Mouse (Mus musculus) MEL (cell line): ENCODE results near the gene Dohh. TPM values are rescaled to one million over a fixed set of nuclear protein-coding genes. Genes with fewer than 3 reads are reported as not detected.

Experiments
- DNase-seq: peaks from one replicate; pipeline ENCODE4 v3.0.0; 2011; ENCODE audit warnings: low read depth, low spot score
- H3K27ac ChIP-seq: 2 replicates; pipeline ENCODE4 v1.5.1; 2012; ENCODE audit warnings: low read depth, mild to moderate bottlenecking, control low read depth, low read length, moderate library complexity; ENCODE audit not compliant: control insufficient read depth
- H3K27me3 ChIP-seq, 2 experiments: fragments of 150-350 bp in 1 of 2; sonication (generic) in 1 of 2; 2 replicates each; pipeline ENCODE4 v1.6.1; 2012; ENCODE audit warnings: low read length in 2 of 2, mild to moderate bottlenecking in 2 of 2, improper control_type of control experiment in 1 of 2, moderate library complexity in 1 of 2; ENCODE audit not compliant: insufficient read depth in 2 of 2, control insufficient read depth in 1 of 2
- H3K36me3 ChIP-seq, 2 experiments: 2 replicates each; pipeline ENCODE4 v1.6.1; 2012 to 2014; ENCODE audit warnings: low read length in 2 of 2, improper control_type of control experiment in 1 of 2, inconsistent platforms in 1 of 2, mild to moderate bottlenecking in 1 of 2; ENCODE audit not compliant: insufficient read depth in 2 of 2, control insufficient read depth in 1 of 2
- H3K4me1 ChIP-seq, 2 experiments: fragments of 150-350 bp in 1 of 2; sonication (generic) in 1 of 2; 2 replicates each; pipeline ENCODE4 v1.6.1; 2012; ENCODE audit warnings: low read length in 2 of 2, improper control_type of control experiment in 1 of 2, mild to moderate bottlenecking in 1 of 2; ENCODE audit not compliant: insufficient read depth in 2 of 2, control insufficient read depth in 1 of 2
- H3K4me3 ChIP-seq, 2 experiments: fragments of 150-350 bp in 1 of 2; sonication (generic) in 1 of 2; 2 replicates each; pipeline ENCODE4 v1.5.1; 2012; ENCODE audit warnings: low read depth in 2 of 2, low read length in 2 of 2, mild to moderate bottlenecking in 2 of 2, moderate library complexity in 2 of 2, control low read depth in 1 of 2, improper control_type of control experiment in 1 of 2; ENCODE audit not compliant: control insufficient read depth in 1 of 2, insufficient read depth in 1 of 2
- H3K79me2 ChIP-seq: 2 replicates; pipeline ENCODE4 v1.6.1; 2012; ENCODE audit warnings: mild to moderate bottlenecking, low read length, moderate library complexity; ENCODE audit not compliant: control insufficient read depth, poor library complexity, insufficient read depth
- H3K9ac ChIP-seq: 2 replicates; pipeline ENCODE4 v1.6.1; 2012; ENCODE audit warnings: low read depth, mild to moderate bottlenecking, control low read depth, low read length, moderate library complexity; ENCODE audit not compliant: control insufficient read depth, poor library complexity, severe bottlenecking
- H3K9me3 ChIP-seq: fragments of 150-350 bp; sonication (generic); replicated peaks from 2 replicates; pipeline ENCODE4 v1.6.1; 2012; ENCODE audit warnings: mild to moderate bottlenecking, low read length, improper control_type of control experiment, moderate library complexity; ENCODE audit not compliant: insufficient read depth
- BHLHE40 ChIP-seq: IDR thresholded peaks from 2 replicates; pipeline ENCODE4 v1.6.1; 2012; ENCODE audit warnings: low read depth, mild to moderate bottlenecking, inconsistent platforms, low read length, improper control_type of control experiment, borderline replicate concordance
- CHD1 ChIP-seq: IDR thresholded peaks from 2 replicates; pipeline ENCODE4 v1.6.1; 2012; ENCODE audit warnings: low read depth, mild to moderate bottlenecking, inconsistent platforms, low read length, improper control_type of control experiment
- CHD2 ChIP-seq: IDR thresholded peaks from 2 replicates; pipeline ENCODE4 v1.6.1; 2011; ENCODE audit warnings: low read length, improper control_type of control experiment
- CTCF ChIP-seq, 3 experiments: IDR thresholded peaks in 2 of 3; conservative IDR thresholded peaks in 1 of 3; 2 replicates each; pipeline ENCODE4 v1.5.1; 2011 to 2012; ENCODE audit warnings: low read length in 3 of 3, low read depth in 2 of 3, mild to moderate bottlenecking in 2 of 3, improper control_type of control experiment in 1 of 3, inconsistent platforms in 1 of 3, mixed read lengths in 1 of 3, moderate library complexity in 1 of 3; ENCODE audit not compliant: control insufficient read depth in 1 of 3, insufficient read depth in 1 of 3, poor library complexity in 1 of 3, severe bottlenecking in 1 of 3
- ELF1 ChIP-seq: IDR thresholded peaks from 2 replicates; pipeline ENCODE4 v1.6.1; 2014; ENCODE audit warnings: low read depth, mild to moderate bottlenecking, inconsistent platforms, low read length, improper control_type of control experiment, moderate library complexity
- GABPA ChIP-seq: IDR thresholded peaks from 2 replicates; pipeline ENCODE4 v1.6.1; 2012; ENCODE audit warnings: low read depth, mild to moderate bottlenecking, inconsistent platforms, low read length, improper control_type of control experiment, moderate library complexity
- HCFC1 ChIP-seq: IDR thresholded peaks from 2 replicates; pipeline ENCODE4 v1.6.1; 2012; ENCODE audit warnings: low read depth, mild to moderate bottlenecking, inconsistent platforms, low read length, improper control_type of control experiment, moderate library complexity
- KAT2A ChIP-seq: conservative IDR thresholded peaks from 2 replicates; pipeline ENCODE4 v1.6.1; 2012; ENCODE audit warnings: low read depth, low read length, improper control_type of control experiment, inconsistent platforms
- MAFK ChIP-seq: IDR thresholded peaks from 2 replicates; pipeline ENCODE4 v1.6.1; 2011; ENCODE audit warnings: low read depth, mild to moderate bottlenecking, low read length, improper control_type of control experiment, borderline replicate concordance
- MAZ ChIP-seq: IDR thresholded peaks from 2 replicates; pipeline ENCODE4 v1.6.1; 2012; ENCODE audit warnings: low read depth, mild to moderate bottlenecking, inconsistent platforms, low read length, improper control_type of control experiment
- MYB ChIP-seq: IDR thresholded peaks from 2 replicates; pipeline ENCODE4 v1.6.1; 2011; ENCODE audit warnings: mild to moderate bottlenecking, low read depth, low read length, improper control_type of control experiment
- NRF1 ChIP-seq: IDR thresholded peaks from 2 replicates; pipeline ENCODE4 v1.6.1; 2014; ENCODE audit warnings: low read depth, mild to moderate bottlenecking, inconsistent platforms, low read length, improper control_type of control experiment, moderate library complexity; ENCODE audit not compliant: poor library complexity, insufficient read depth, severe bottlenecking
- POLR2AphosphoS2 ChIP-seq: IDR thresholded peaks from 2 replicates; pipeline ENCODE4 v1.6.1; 2011; ENCODE audit warnings: low read length, improper control_type of control experiment
- RAD21 ChIP-seq: IDR thresholded peaks from 2 replicates; pipeline ENCODE4 v1.6.1; 2011; ENCODE audit warnings: mild to moderate bottlenecking, low read depth, low read length, improper control_type of control experiment
- RCOR1 ChIP-seq: IDR thresholded peaks from 2 replicates; pipeline ENCODE4 v1.6.1; 2012; ENCODE audit warnings: low read depth, mild to moderate bottlenecking, inconsistent platforms, low read length, improper control_type of control experiment
- SIN3A ChIP-seq: IDR thresholded peaks from 2 replicates; pipeline ENCODE4 v1.6.1; 2012; ENCODE audit warnings: low read length, improper control_type of control experiment, inconsistent platforms
- TAL1 ChIP-seq: IDR thresholded peaks from 2 replicates; pipeline ENCODE4 v1.6.1; 2012; ENCODE audit warnings: mild to moderate bottlenecking, inconsistent platforms, low read length, moderate library complexity, mixed read lengths
- TCF12 ChIP-seq: IDR thresholded peaks from 2 replicates; pipeline ENCODE4 v1.6.1; 2014; ENCODE audit warnings: low read depth, mild to moderate bottlenecking, inconsistent platforms, low read length, improper control_type of control experiment, moderate library complexity
- UBTF ChIP-seq: IDR thresholded peaks from 2 replicates; pipeline ENCODE4 v1.6.1; 2012; ENCODE audit warnings: low read depth, mild to moderate bottlenecking, inconsistent platforms, low read length, improper control_type of control experiment, moderate library complexity, borderline replicate concordance; ENCODE audit not compliant: insufficient read depth
- USF1 ChIP-seq: IDR thresholded peaks from 2 replicates; pipeline ENCODE4 v1.6.1; 2014; ENCODE audit warnings: low read depth, mild to moderate bottlenecking, inconsistent platforms, low read length, improper control_type of control experiment, moderate library complexity
- ZKSCAN1 ChIP-seq: IDR thresholded peaks from 2 replicates; pipeline ENCODE4 v1.6.1; 2012; ENCODE audit warnings: low read depth, mild to moderate bottlenecking, inconsistent platforms, low read length, improper control_type of control experiment, moderate library complexity
- ZMIZ1 ChIP-seq: IDR thresholded peaks from 2 replicates; pipeline ENCODE4 v1.6.1; 2012; ENCODE audit warnings: low read depth, mild to moderate bottlenecking, inconsistent platforms, low read length, improper control_type of control experiment, moderate library complexity
- polyA plus RNA-seq, 2 experiments: library from polyadenylated mRNA; stranded (reverse) in 1 of 2; unstranded in 1 of 2; fragments of >175 nt in 1 of 2; fragments of >200 nt in 1 of 2; gene quantifications; 2 replicates each; pipeline versions ENCODE4 v1.2.1 to v1.2.4; 2012; ENCODE audit warnings: low replicate concordance in 2 of 2, low read depth in 1 of 2; ENCODE audit not compliant: insufficient read length in 2 of 2, insufficient read depth in 1 of 2, missing spikeins in 1 of 2
- total RNA-seq: library from RNA; depleted of rRNA; stranded (reverse); fragments of 300-350 nt; gene quantifications from 2 replicates; pipeline ENCODE4 v1.2.3, GENCODE M21; 2012

Dohh gene
- total and polyA plus RNA-seq, 3 experiments, result 145 to 153 TPM; not detected in 1

- DNase-seq, result no peak
- Histone ChIP-seq H3K4me3 (no peak overlapping the region), H3K4me1 (peaks cover 0 to 11% of the 10 kb centered on the region in 2 experiments; a peak in 2 of 4 replicates), H3K36me3 (peaks cover 0 to 4% of the 10 kb centered on the region in 2 experiments; a peak in 2 of 4 replicates), H3K27me3 (no peaks in the 10 kb centered on the region), H3K27ac (no peak overlapping the region), H3K9ac (no peak overlapping the region), H3K79me2 (peaks cover 12% of the 10 kb centered on the region), H3K9me3 (no peaks in the 10 kb centered on the region)
- TF ChIP-seq ZKSCAN1, result no peak
- TF ChIP-seq UBTF, result no peak
- TF ChIP-seq ELF1, result no peak
- no peak for TF ChIP-seq MYB
- no peak for TF ChIP-seq RAD21
- no peak for TF ChIP-seq MAFK
- no peak for TF ChIP-seq BHLHE40
- TF ChIP-seq CHD1, result no peak
- no peak for TF ChIP-seq SIN3A
- TF ChIP-seq MAZ, result no peak
- no peak for TF ChIP-seq POLR2AphosphoS2
- TF ChIP-seq CHD2, result no peak
- no peak for TF ChIP-seq ZMIZ1
- TF ChIP-seq RCOR1, result no peak
- TF ChIP-seq TAL1, result no peak
- no peak for TF ChIP-seq KAT2A
- no peak for TF ChIP-seq TCF12
- no peak for TF ChIP-seq HCFC1
These were observed 20.5 kb upstream of the Dohh start for GRCm38 (mm10) chr10:81363436-81364346.

- Histone ChIP-seq H3K27ac (no peak overlapping the region), H3K4me1 (peaks cover 0 to 5% of the 10 kb centered on the region in 2 experiments; a peak in 1 of 4 replicates), H3K4me3 (no peak overlapping the region), H3K27me3 (no peaks in the 10 kb centered on the region), H3K9ac (no peak overlapping the region), H3K9me3 (no peaks in the 10 kb centered on the region), H3K36me3 (peaks cover 0 to 3% of the 10 kb centered on the region in 2 experiments; a peak in 1 of 4 replicates), H3K79me2 (peaks cover 3% of the 10 kb centered on the region; the same call in 1 of the 2 replicates)
- no peak for DNase-seq
- no peak for TF ChIP-seq GABPA
- TF ChIP-seq ZMIZ1, result no peak; the same call in 1 of the 2 replicates
- TF ChIP-seq CTCF (IDR thresholded peaks at IDR 0.05 in 2 of 3, conservative IDR thresholded peaks at IDR 0.05 in 1 of 3; ENCODE audit: control insufficient read depth in 1 of 3, insufficient read depth in 1 of 3, low read depth in 2 of 3, low read length in 3 of 3, poor library complexity in 1 of 3, severe bottlenecking in 1 of 3), result no peak
- no peak for TF ChIP-seq USF1
- TF ChIP-seq POLR2AphosphoS2, result no peak
- no peak for TF ChIP-seq NRF1
These were observed 19.6 kb upstream of the Dohh start for GRCm38 (mm10) chr10:81364666-81365065.
